Mouse (Mus musculus) embryo, embryonic 9.5 days (tissue): ENCODE measurements at regions not wholly inside any gene's neighbourhood (a gene's known extent, or its start where the extent isn't known, plus 50 kb on each side); places are given as distances from the start of the nearest gene placed in this dataset.
"Not testable (repeated sequence)": the region's sequence is repeated elsewhere in the genome, so short reads cannot be mapped to it uniquely, and the experiment has no call there.

Experiments
- DNase-seq: peaks from one replicate; pipeline ENCODE4 v3.0.0-alpha.2; 2017; ENCODE audit errors: extremely low spot score

GRCm38 (mm10) chr5:148706323-148707120, 153.9 kb upstream of the Ubl3 start:
- no peak for DNase-seq

- DNase-seq = no peak
These were observed 152.2 kb upstream of the Ubl3 start for GRCm38 (mm10) chr5:148704769-148705168.

- peak; percentile 71 for DNase-seq
These were observed 149.3 kb upstream of the Ubl3 start for GRCm38 (mm10) chr5:148701859-148702258.

GRCm38 (mm10) chr5:148701001-148701400, 148.4 kb upstream of the Ubl3 start:
- DNase-seq = no peak

- DNase-seq = no peak
These were observed 147.7 kb upstream of the Ubl3 start for GRCm38 (mm10) chr5:148700240-148700639.

GRCm38 (mm10) chr5:148697631-148698368, 145.2 kb upstream of the Ubl3 start:
- no peak for DNase-seq

GRCm38 (mm10) chr5:148694352-148694751, 141.8 kb upstream of the Ubl3 start:
- DNase-seq = peak; percentile 66

GRCm38 (mm10) chr5:148691486-148691885, 138.9 kb upstream of the Ubl3 start:
- no peak for DNase-seq

- no peak for DNase-seq
These were observed 138.2 kb upstream of the Ubl3 start for GRCm38 (mm10) chr5:148690823-148691197.

GRCm38 (mm10) chr5:148690158-148690822, 137.7 kb upstream of the Ubl3 start:
- DNase-seq = no peak

GRCm38 (mm10) chr5:148689297-148689696, 136.7 kb upstream of the Ubl3 start:
- DNase-seq = no peak

- no peak for DNase-seq
These were observed 135.9 kb upstream of the Ubl3 start for GRCm38 (mm10) chr5:148688501-148688900.

GRCm38 (mm10) chr5:148687827-148688226, 135.2 kb upstream of the Ubl3 start:
- no peak for DNase-seq

- no peak for DNase-seq
These were observed 131.6 kb upstream of the Ubl3 start for GRCm38 (mm10) chr5:148684216-148684615.

GRCm38 (mm10) chr5:148682553-148682952, 130.0 kb upstream of the Ubl3 start:
- DNase-seq = no peak

- DNase-seq = no peak
These were observed 127.8 kb upstream of the Ubl3 start for GRCm38 (mm10) chr5:148680341-148680740.

GRCm38 (mm10) chr5:148679586-148679985, 127.0 kb upstream of the Ubl3 start:
- DNase-seq = no peak

GRCm38 (mm10) chr5:148678285-148678937, 125.8 kb upstream of the Ubl3 start:
- not testable (repeated sequence) for DNase-seq

GRCm38 (mm10) chr5:148674281-148674680, 121.7 kb upstream of the Ubl3 start:
- no peak for DNase-seq

- no peak for DNase-seq
These were observed 109.7 kb upstream of the Ubl3 start for GRCm38 (mm10) chr5:148662281-148662741.

GRCm38 (mm10) chr5:148661120-148661519, 108.5 kb upstream of the Ubl3 start:
- no peak for DNase-seq
